ENCODE assay signal across 11 mouse cellular contexts in the genomic region with DNA sequence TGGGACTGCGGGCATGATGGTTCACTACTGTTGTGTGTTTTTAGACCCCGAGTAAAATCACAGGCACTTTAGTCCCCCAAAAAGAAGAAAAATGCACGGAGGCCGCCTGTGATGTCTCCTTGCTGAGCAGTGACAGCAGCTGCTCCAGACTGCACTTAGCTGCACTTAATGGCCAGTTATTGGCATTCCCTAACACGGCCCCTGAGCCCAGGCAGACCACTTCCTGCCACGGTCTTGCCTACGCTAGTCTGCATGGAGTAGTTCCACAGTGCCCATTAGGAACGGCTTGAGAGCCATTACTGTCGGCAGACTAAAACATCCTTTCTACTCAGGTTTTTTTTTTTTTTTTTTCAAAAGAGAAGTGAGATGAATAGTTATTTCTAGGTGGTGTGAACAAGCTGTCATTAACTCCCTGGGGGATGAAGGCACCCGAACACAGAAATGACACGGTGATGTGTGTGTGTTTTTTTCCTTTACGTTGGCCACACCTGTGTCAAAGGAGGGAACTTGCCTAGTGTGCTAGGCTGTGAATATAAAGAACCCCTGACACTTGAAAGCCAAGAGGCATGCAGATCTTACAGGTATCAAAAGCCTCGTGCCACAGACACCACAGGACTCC. TPM values are rescaled to one million over a fixed set of nuclear protein-coding genes. Genes with fewer than 3 reads are reported as not detected.
DNase-seq lines count a peak whose midpoint lies in the region; ATAC-seq and TF ChIP-seq lines count a peak whose summit lies in the region.
"Had no signal": no experiment of that assay in that cellular context is flagged by ENCODE, and none has a peak within 500 bp of the region (broad histone marks: within the 10 kb centered on the region; RNA-seq: fewer than 3 reads in every experiment).

No protein-coding gene starts in this region.

- no peak for DNase-seq in left cerebral cortex, adult 2 months (ENCODE audit: extremely low spot score in 1 of 2, low spot score in 2 of 2)
- no peak for DNase-seq in left cerebral cortex, postnatal 25 days (ENCODE audit: low spot score in 2 of 2)
- DNase-seq in embryonic facial prominence, embryonic 14.5 days (ENCODE audit: low spot score) = peak; percentile 59
- peak; percentile 50 for DNase-seq in hindbrain, postnatal 0 days (ENCODE audit: low spot score)
- no peak for DNase-seq in urinary bladder, adult 18-20 months (ENCODE audit: low spot score in 2 of 2)
- no peak for DNase-seq in urinary bladder, postnatal 10 days (ENCODE audit: low spot score)
- DNase-seq: right cerebral cortex, adult 18-20 months had no signal

- intact Hi-C loops in left cerebral cortex, adult 2 months (cut with DNase I) = no loop called here
- intact Hi-C loops in left cerebral cortex, postnatal 25 days (cut with DNase I) = no loop called here

- WGBS in embryonic facial prominence, embryonic 14.5 days = 46% methylated on average over 13 of the region's 13 CpGs
- WGBS in hindbrain, postnatal 0 days = 21% methylated on average over 13 of the region's 13 CpGs
- 25% methylated on average over 13 of the region's 13 CpGs for WGBS in neural tube, embryonic 13.5 days

- peak overlapping the region; percentile 0; the same call in 1 of the 2 replicates for H3K4me2 ChIP-seq in embryonic facial prominence, embryonic 14.5 days (ENCODE audit: low read depth, low read length)
- peak overlapping the region; percentile 10 for H3K4me2 ChIP-seq in hindbrain, postnatal 0 days (ENCODE audit: low read depth, low read length)
- peak overlapping the region; percentile 38 for H3K4me2 ChIP-seq in neural tube, embryonic 13.5 days

- TF ChIP-seq CTCF in left cerebral cortex, adult 2 months (IDR thresholded peaks at IDR 0.05) = no peak
- no peak for TF ChIP-seq CTCF in hindbrain, postnatal 0 days (IDR thresholded peaks at IDR 0.05; ENCODE audit: low read depth)

- 0 out of 2 replicates have a peak, but pooled peaks cover 13% of the 10 kb centered on the region for H3K36me3 ChIP-seq in embryonic facial prominence, embryonic 14.5 days (ENCODE audit: control insufficient read depth, insufficient read depth, low read length)
- peaks cover 22% of the 10 kb centered on the region for H3K36me3 ChIP-seq in hindbrain, postnatal 0 days (ENCODE audit: insufficient read depth, low read length)
- peaks cover 46% of the 10 kb centered on the region for H3K36me3 ChIP-seq in neural tube, embryonic 13.5 days
- H3K36me3 ChIP-seq: G1E had no signal

- H3K27ac ChIP-seq in left cerebral cortex, adult 2 months = peak overlapping the region; percentile 55
- H3K27ac ChIP-seq in embryonic facial prominence, embryonic 14.5 days (replicated peaks; ENCODE audit: low read depth, low read length) = peak overlapping the region; percentile 65; the same call in 1 of the 2 replicates
- peak overlapping the region; percentile 63 for H3K27ac ChIP-seq in hindbrain, postnatal 0 days
- peak overlapping the region; percentile 78 for H3K27ac ChIP-seq in neural tube, embryonic 13.5 days (replicated peaks)

- H3K4me3 ChIP-seq in left cerebral cortex, adult 2 months = peak overlapping the region; percentile 9; the same call in 1 of the 2 replicates
- H3K4me3 ChIP-seq in embryonic facial prominence, embryonic 14.5 days (ENCODE audit: low read depth, low read length) = no peak overlapping the region
- H3K4me3 ChIP-seq in hindbrain, postnatal 0 days (ENCODE audit: low read length) = no peak overlapping the region
- no peak overlapping the region for H3K4me3 ChIP-seq in neural tube, embryonic 13.5 days

- ATAC-seq in embryonic facial prominence, embryonic 14.5 days (ENCODE audit: low read depth) = peak; percentile 48; the same call in 1 of the 2 replicates
- ATAC-seq in hindbrain, postnatal 0 days = peak; percentile 22; the same call in 1 of the 2 replicates
- ATAC-seq in neural tube, embryonic 13.5 days (ENCODE audit: low read depth) = peak; percentile 51; the same call in 1 of the 2 replicates
- no peak for ATAC-seq in erythroblast, adult 5-6 weeks (replicated peaks; ENCODE audit: low FRiP score, poor library complexity, severe bottlenecking)
- ATAC-seq: intestine, embryonic 16.5 days had no signal

- no peaks in the 10 kb centered on the region for H3K9me3 ChIP-seq in embryonic facial prominence, embryonic 14.5 days (ENCODE audit: control insufficient read depth, low read length)
- H3K9me3 ChIP-seq in hindbrain, postnatal 0 days (ENCODE audit: low read length) = no peaks in the 10 kb centered on the region
- no peaks in the 10 kb centered on the region for H3K9me3 ChIP-seq in neural tube, embryonic 13.5 days

- H3K27me3 ChIP-seq in embryonic facial prominence, embryonic 14.5 days (replicated peaks; ENCODE audit: control insufficient read depth, insufficient read depth, low read length) = no peaks in the 10 kb centered on the region
- H3K27me3 ChIP-seq in hindbrain, postnatal 0 days (ENCODE audit: insufficient read depth, low read length) = no peaks in the 10 kb centered on the region
- H3K27me3 ChIP-seq in neural tube, embryonic 13.5 days = no peaks in the 10 kb centered on the region

- no peak overlapping the region for H3K9ac ChIP-seq in embryonic facial prominence, embryonic 14.5 days (ENCODE audit: low read depth, low read length)
- H3K9ac ChIP-seq in hindbrain, postnatal 0 days (replicated peaks; ENCODE audit: low read length) = no peak overlapping the region
- peak overlapping the region; percentile 49 for H3K9ac ChIP-seq in neural tube, embryonic 13.5 days

- H3K4me1 ChIP-seq in embryonic facial prominence, embryonic 14.5 days (ENCODE audit: control insufficient read depth, insufficient read depth, low read length) = peaks cover 39% of the 10 kb centered on the region
- peaks cover 17% of the 10 kb centered on the region; the same call in 1 of the 2 replicates for H3K4me1 ChIP-seq in hindbrain, postnatal 0 days (ENCODE audit: insufficient read depth, low read length)
- peaks cover 75% of the 10 kb centered on the region for H3K4me1 ChIP-seq in neural tube, embryonic 13.5 days (replicated peaks)

RNA-seq across cellular contexts. Expression of a gene that starts 14.1 kb away (rescaled TPM):
- 100 to 1,000 TPM; 630 to 695 TPM for total RNA-seq in left cerebral cortex, adult 2 months (2021)
- 100 to 1,000 TPM; 586 to 625 TPM for total RNA-seq in left cerebral cortex, postnatal 25 days (2021)
- polyA plus RNA-seq in embryonic facial prominence, embryonic 14.5 days (2014; fragmentation: Nextera tagmentation; extraction: Ambion mirVana) = 203 and 242 TPM in 2 replicates
- total RNA-seq in hindbrain, postnatal 0 days (2014; rRNA removed) = 690 and 787 TPM in 2 replicates
- polyA plus RNA-seq in hindbrain, postnatal 0 days (2015; fragmentation: Nextera tagmentation; extraction: Ambion mirVana) = 1,844 and 1,981 TPM in 2 replicates
- polyA plus RNA-seq in neural tube, embryonic 13.5 days (2015; fragmentation: Nextera tagmentation; extraction: Ambion mirVana) = 1,780 and 1,799 TPM in 2 replicates
- not detected in 2 replicates for total RNA-seq in erythroblast, adult 5-6 weeks (2015; ENCODE audit: low replicate concordance)
- total RNA-seq in erythroblast, adult 5-6 weeks (2017; ENCODE audit: low replicate concordance) = 0.17 and 0.28 TPM in 2 replicates
- polyA plus RNA-seq: G1E had no signal

Comparison
In these comparisons a context has a peak if more than half of its experiments do, and no peak if none do; other contexts are left out.
1. DNase-seq: peak in embryonic facial prominence, embryonic 14.5 days (single experiment) and hindbrain, postnatal 0 days (single experiment); none in left cerebral cortex, adult 2 months (0 of 2), left cerebral cortex, postnatal 25 days (0 of 2), urinary bladder, adult 18-20 months (0 of 2) and urinary bladder, postnatal 10 days (single experiment).
2. RNA of a gene that starts 14.1 kb away (total RNA-seq): 630 to 695 TPM in left cerebral cortex, adult 2 months, 690 to 787 TPM in hindbrain, postnatal 0 days and 586 to 625 TPM in left cerebral cortex, postnatal 25 days; 0.17 to 0.28 TPM in erythroblast, adult 5-6 weeks; every median in the first group is over 100 times any median in the second.
3. Peak in every context shown above with its lines, with median percentiles within 50 percentile points of each other: H3K27ac ChIP-seq and H3K4me2 ChIP-seq.